Mouse (Mus musculus): ENCODE data around the gene Slc13a2. TPM values are rescaled to one million over a fixed set of nuclear protein-coding genes. Genes with fewer than 3 reads are reported as not detected.

Gene Slc13a2
- polyA plus RNA-seq, 1 experiment from 2014 or later, result not detected

DNA sequence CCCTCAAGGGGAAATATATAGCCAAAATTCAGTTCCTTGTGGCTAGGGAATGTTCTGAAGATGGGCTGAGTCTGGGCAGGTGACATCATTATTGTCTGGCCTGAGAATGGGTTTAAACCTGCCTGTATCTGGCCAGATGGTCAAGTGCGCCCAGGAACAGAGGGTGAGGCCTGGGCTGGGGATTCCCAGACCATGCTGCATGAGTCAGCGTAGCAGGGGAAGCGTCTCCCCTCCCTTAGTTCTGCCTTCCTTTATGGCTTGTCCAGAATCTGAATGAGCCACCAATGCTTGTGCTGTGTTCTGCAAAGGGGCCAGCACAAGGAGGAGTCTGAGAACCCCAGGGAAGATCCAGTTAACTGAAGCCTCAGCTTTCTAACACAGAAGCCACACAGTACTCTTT is 25.2 kb upstream of the Slc13a2 start:
- no peaks in the 10 kb centered on the region for H3K9me3 ChIP-seq (ENCODE audit: control insufficient read depth, low read length)

GRCm38 (mm10) chr11:78443115-78443514 is 21.1 kb upstream of the Slc13a2 start:
- DNase-seq (ENCODE audit: low spot score), result no peak
- Histone ChIP-seq H3K4me2 (ENCODE audit: low read depth, severe bottlenecking) (no peak overlapping the region), H3K4me3 (ENCODE audit: low read depth, low read length) (no peak overlapping the region), H3K9me3 (ENCODE audit: control insufficient read depth, low read length) (no peaks in the 10 kb centered on the region), H3K27ac (replicated peaks; ENCODE audit: low read depth, low read length) (no peak overlapping the region), H3K9ac (ENCODE audit: low read length) (no peak overlapping the region), H3K36me3 (ENCODE audit: control insufficient read depth, insufficient read depth, low read length) (no peaks in the 10 kb centered on the region), H3K27me3 (ENCODE audit: control insufficient read depth, insufficient read depth, low read length) (no peaks in the 10 kb centered on the region), H3K4me1 (ENCODE audit: control insufficient read depth, insufficient read depth, low read length) (no peaks in the 10 kb centered on the region)
- WGBS, result 76% methylated on average over 5 of the region's 5 CpGs
- no peak for ATAC-seq (ENCODE audit: insufficient number of reproducible peaks, low FRiP score, low TSS enrichment, low read depth)

More for the DNA sequence above, 25.2 kb upstream of the Slc13a2 start:
- Histone ChIP-seq H3K9ac (ENCODE audit: low read length) (no peak overlapping the region), H3K4me3 (ENCODE audit: low read depth, low read length) (no peak overlapping the region), H3K36me3 (ENCODE audit: control insufficient read depth, insufficient read depth, low read length) (no peaks in the 10 kb centered on the region), H3K27ac (replicated peaks; ENCODE audit: low read depth, low read length) (no peak overlapping the region), H3K27me3 (ENCODE audit: control insufficient read depth, insufficient read depth, low read length) (no peaks in the 10 kb centered on the region), H3K4me2 (ENCODE audit: low read depth, severe bottlenecking) (no peak overlapping the region), H3K4me1 (ENCODE audit: control insufficient read depth, insufficient read depth, low read length) (no peaks in the 10 kb centered on the region)
- WGBS, result 79% methylated on average over 3 of the region's 3 CpGs
- ATAC-seq (ENCODE audit: insufficient number of reproducible peaks, low FRiP score, low TSS enrichment, low read depth), result no peak
- no peak for DNase-seq (ENCODE audit: low spot score)

DNA sequence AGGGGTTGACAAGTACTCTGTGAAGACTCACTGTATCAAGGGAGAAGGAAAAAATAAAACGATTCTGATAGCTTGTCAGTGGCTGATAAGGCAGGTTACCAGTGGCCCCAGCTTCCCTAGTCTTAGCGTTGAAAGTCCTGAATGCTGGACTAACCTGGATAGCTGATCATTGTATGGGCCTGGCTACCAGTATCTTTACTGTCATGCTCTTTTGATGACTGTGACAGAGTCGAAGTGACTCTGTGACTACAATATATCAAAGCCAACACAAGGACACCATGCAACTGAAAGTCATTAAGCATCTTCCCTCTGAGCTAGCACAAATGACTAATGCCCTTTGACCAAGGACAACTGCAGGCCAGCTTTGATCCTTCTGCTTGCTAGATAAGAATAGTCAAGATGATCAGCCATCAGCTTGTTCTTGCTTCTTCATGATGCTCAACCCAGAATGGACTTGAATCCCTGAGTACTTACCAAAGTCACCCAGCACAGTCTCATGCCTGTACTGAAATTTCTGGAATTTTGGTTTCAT is 16.4 kb upstream of the Slc13a2 start:
- H3K27ac ChIP-seq (replicated peaks; ENCODE audit: low read depth, low read length), result no peak overlapping the region
- no peak overlapping the region for H3K4me3 ChIP-seq (ENCODE audit: low read depth, low read length)
- no peaks in the 10 kb centered on the region for H3K27me3 ChIP-seq (ENCODE audit: control insufficient read depth, insufficient read depth, low read length)
- H3K4me2 ChIP-seq (ENCODE audit: low read depth, severe bottlenecking), result no peak overlapping the region
- peaks cover 3% of the 10 kb centered on the region; the same call in 1 of the 2 replicates for H3K4me1 ChIP-seq (ENCODE audit: control insufficient read depth, insufficient read depth, low read length)
- no peaks in the 10 kb centered on the region for H3K9me3 ChIP-seq (ENCODE audit: control insufficient read depth, low read length)
- H3K36me3 ChIP-seq (ENCODE audit: control insufficient read depth, insufficient read depth, low read length), result no peaks in the 10 kb centered on the region
- DNase-seq (ENCODE audit: low spot score) (no peak), ATAC-seq (ENCODE audit: insufficient number of reproducible peaks, low FRiP score, low TSS enrichment, low read depth) (no peak)
- H3K9ac ChIP-seq (ENCODE audit: low read length), result no peak overlapping the region
- 80% methylated on average over 3 of the region's 3 CpGs for WGBS

GRCm38 (mm10) chr11:78437182-78437581 is 15.2 kb upstream of the Slc13a2 start:
- ATAC-seq (ENCODE audit: insufficient number of reproducible peaks, low FRiP score, low TSS enrichment, low read depth) (no peak), DNase-seq (ENCODE audit: low spot score) (no peak)
- Histone ChIP-seq H3K27ac (replicated peaks; ENCODE audit: low read depth, low read length) (no peak overlapping the region), H3K9ac (ENCODE audit: low read length) (no peak overlapping the region), H3K4me3 (ENCODE audit: low read depth, low read length) (no peak overlapping the region), H3K9me3 (ENCODE audit: control insufficient read depth, low read length) (no peaks in the 10 kb centered on the region), H3K27me3 (ENCODE audit: control insufficient read depth, insufficient read depth, low read length) (no peaks in the 10 kb centered on the region), H3K4me2 (ENCODE audit: low read depth, severe bottlenecking) (no peak overlapping the region), H3K36me3 (ENCODE audit: control insufficient read depth, insufficient read depth, low read length) (no peaks in the 10 kb centered on the region), H3K4me1 (ENCODE audit: control insufficient read depth, insufficient read depth, low read length) (peaks cover 3% of the 10 kb centered on the region; the same call in 1 of the 2 replicates)
- WGBS, result 91% methylated on average over 7 of the region's 7 CpGs

- no peaks in the 10 kb centered on the region for H3K36me3 ChIP-seq (ENCODE audit: control insufficient read depth, insufficient read depth, low read length)
- no peak; the same call in 1 of the 2 replicates for ATAC-seq (ENCODE audit: insufficient number of reproducible peaks, low FRiP score, low TSS enrichment, low read depth)
- peaks cover 3% of the 10 kb centered on the region; the same call in 1 of the 2 replicates for H3K4me1 ChIP-seq (ENCODE audit: control insufficient read depth, insufficient read depth, low read length)
- H3K4me3 ChIP-seq (ENCODE audit: low read depth, low read length), result no peak overlapping the region
- 2% methylated on average over 19 of the region's 19 CpGs for WGBS
- no peaks in the 10 kb centered on the region for H3K9me3 ChIP-seq (ENCODE audit: control insufficient read depth, low read length)
- no peaks in the 10 kb centered on the region for H3K27me3 ChIP-seq (ENCODE audit: control insufficient read depth, insufficient read depth, low read length)
- no peak overlapping the region for H3K9ac ChIP-seq (ENCODE audit: low read length)
- peak; percentile 88 for DNase-seq (ENCODE audit: low spot score)
- H3K4me2 ChIP-seq (ENCODE audit: low read depth, severe bottlenecking), result peak overlapping the region; percentile 5; the same call in 1 of the 2 replicates
- no peak overlapping the region for H3K27ac ChIP-seq (replicated peaks; ENCODE audit: low read depth, low read length)
These were observed 13.8 kb upstream of the Slc13a2 start for GRCm38 (mm10) chr11:78435776-78436349.

DNA sequence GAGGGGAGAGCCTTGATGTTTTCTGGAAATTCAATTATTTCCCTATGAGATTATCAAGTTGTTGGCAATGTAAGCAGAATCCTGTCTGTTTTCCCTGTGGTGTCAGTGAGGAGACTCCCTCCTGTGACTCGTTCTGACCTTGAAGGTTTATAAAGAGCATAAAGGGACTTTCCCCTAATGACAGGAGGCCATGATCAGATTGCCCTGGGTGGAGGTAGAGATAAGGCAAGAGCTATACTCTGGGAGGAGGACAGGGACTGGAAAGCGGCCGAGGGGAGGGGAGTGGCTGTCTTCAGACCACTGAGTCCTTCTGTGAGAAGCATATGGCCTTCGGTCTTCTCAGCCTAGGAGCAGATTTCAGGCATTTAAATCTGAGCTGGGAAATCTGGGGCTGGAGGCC is 12.0 kb upstream of the Slc13a2 start:
- whole genome bisulfite sequencing, result 38% methylated on average over 4 of the region's 4 CpGs
- no peak overlapping the region for H3K4me2 ChIP-seq (ENCODE audit: low read depth, severe bottlenecking)
- no peak overlapping the region for H3K9ac ChIP-seq (ENCODE audit: low read length)

DNA sequence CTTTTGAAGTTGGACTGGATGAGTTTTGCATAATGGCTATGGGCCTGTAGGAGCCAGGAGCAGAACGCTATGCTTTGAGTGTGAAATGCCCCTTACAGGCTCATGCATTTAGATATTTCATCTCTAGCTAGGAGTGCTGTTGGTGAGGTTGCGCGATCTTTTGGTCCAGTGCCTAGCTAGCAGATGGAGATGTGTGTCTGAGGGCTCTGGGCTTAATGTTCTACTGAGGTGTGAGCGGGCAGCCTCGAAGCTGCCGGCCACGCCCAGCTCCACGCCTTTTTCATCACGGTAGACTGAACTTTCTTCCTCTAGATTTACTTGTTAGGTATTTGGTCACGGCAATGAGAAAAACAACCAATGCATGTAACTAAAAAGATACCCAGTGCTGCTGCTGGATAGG is 9.2 kb upstream of the Slc13a2 start:
- ATAC-seq (ENCODE audit: insufficient number of reproducible peaks, low FRiP score, low TSS enrichment, low read depth) (no peak), DNase-seq (ENCODE audit: low spot score) (no peak)
- Histone ChIP-seq H3K4me1 (ENCODE audit: control insufficient read depth, insufficient read depth, low read length) (peaks cover 3% of the 10 kb centered on the region; the same call in 1 of the 2 replicates), H3K4me2 (ENCODE audit: low read depth, severe bottlenecking) (no peak overlapping the region), H3K36me3 (ENCODE audit: control insufficient read depth, insufficient read depth, low read length) (no peaks in the 10 kb centered on the region), H3K9me3 (ENCODE audit: control insufficient read depth, low read length) (no peaks in the 10 kb centered on the region), H3K27ac (replicated peaks; ENCODE audit: low read depth, low read length) (no peak overlapping the region), H3K9ac (ENCODE audit: low read length) (no peak overlapping the region), H3K27me3 (ENCODE audit: control insufficient read depth, insufficient read depth, low read length) (no peaks in the 10 kb centered on the region), H3K4me3 (ENCODE audit: low read depth, low read length) (no peak overlapping the region)
- WGBS, result 90% methylated on average over 10 of the region's 10 CpGs

More for the DNA sequence above, 12.0 kb upstream of the Slc13a2 start:
- H3K9me3 ChIP-seq (ENCODE audit: control insufficient read depth, low read length), result no peaks in the 10 kb centered on the region
- H3K4me1 ChIP-seq (ENCODE audit: control insufficient read depth, insufficient read depth, low read length), result peaks cover 3% of the 10 kb centered on the region; the same call in 1 of the 2 replicates
- no peaks in the 10 kb centered on the region for H3K36me3 ChIP-seq (ENCODE audit: control insufficient read depth, insufficient read depth, low read length)
- no peaks in the 10 kb centered on the region for H3K27me3 ChIP-seq (ENCODE audit: control insufficient read depth, insufficient read depth, low read length)
- H3K27ac ChIP-seq (replicated peaks; ENCODE audit: low read depth, low read length), result no peak overlapping the region
- DNase-seq (ENCODE audit: low spot score) (no peak), ATAC-seq (ENCODE audit: insufficient number of reproducible peaks, low FRiP score, low TSS enrichment, low read depth) (no peak)
- H3K4me3 ChIP-seq (ENCODE audit: low read depth, low read length), result no peak overlapping the region

GRCm38 (mm10) chr11:78430195-78430878 is 8.3 kb upstream of the Slc13a2 start:
- Histone ChIP-seq H3K36me3 (ENCODE audit: control insufficient read depth, insufficient read depth, low read length) (no peaks in the 10 kb centered on the region), H3K27ac (replicated peaks; ENCODE audit: low read depth, low read length) (no peak overlapping the region), H3K4me2 (ENCODE audit: low read depth, severe bottlenecking) (no peak overlapping the region), H3K4me3 (ENCODE audit: low read depth, low read length) (no peak overlapping the region), H3K27me3 (ENCODE audit: control insufficient read depth, insufficient read depth, low read length) (no peaks in the 10 kb centered on the region), H3K4me1 (ENCODE audit: control insufficient read depth, insufficient read depth, low read length) (no peaks in the 10 kb centered on the region), H3K9me3 (ENCODE audit: control insufficient read depth, low read length) (no peaks in the 10 kb centered on the region), H3K9ac (ENCODE audit: low read length) (no peak overlapping the region)
- WGBS, result 44% methylated on average over 11 of the region's 11 CpGs
- ATAC-seq (ENCODE audit: insufficient number of reproducible peaks, low FRiP score, low TSS enrichment, low read depth) (no peak), DNase-seq (ENCODE audit: low spot score) (no peak)
